Mouse (Mus musculus) MEL (cell line): ENCODE data around the gene Kcne2. TPM values are rescaled to one million over a fixed set of nuclear protein-coding genes. Genes with fewer than 3 reads are reported as not detected.

ENCODE experiments used
- DNase-seq: peaks from one replicate; pipeline ENCODE4 v3.0.0; 2011; ENCODE audit warnings: low read depth, low spot score
- H3K27ac ChIP-seq: 2 replicates; pipeline ENCODE4 v1.5.1; 2012; ENCODE audit warnings: low read depth, mild to moderate bottlenecking, control low read depth, low read length, moderate library complexity; ENCODE audit not compliant: control insufficient read depth
- H3K27me3 ChIP-seq, 2 experiments: fragments of 150-350 bp in 1 of 2; sonication (generic) in 1 of 2; 2 replicates each; pipeline ENCODE4 v1.6.1; 2012; ENCODE audit warnings: low read length in 2 of 2, mild to moderate bottlenecking in 2 of 2, improper control_type of control experiment in 1 of 2, moderate library complexity in 1 of 2; ENCODE audit not compliant: insufficient read depth in 2 of 2, control insufficient read depth in 1 of 2
- H3K36me3 ChIP-seq, 2 experiments: 2 replicates each; pipeline ENCODE4 v1.6.1; 2012 to 2014; ENCODE audit warnings: low read length in 2 of 2, improper control_type of control experiment in 1 of 2, inconsistent platforms in 1 of 2, mild to moderate bottlenecking in 1 of 2; ENCODE audit not compliant: insufficient read depth in 2 of 2, control insufficient read depth in 1 of 2
- H3K4me1 ChIP-seq, 2 experiments: fragments of 150-350 bp in 1 of 2; sonication (generic) in 1 of 2; 2 replicates each; pipeline ENCODE4 v1.6.1; 2012; ENCODE audit warnings: low read length in 2 of 2, improper control_type of control experiment in 1 of 2, mild to moderate bottlenecking in 1 of 2; ENCODE audit not compliant: insufficient read depth in 2 of 2, control insufficient read depth in 1 of 2
- H3K4me3 ChIP-seq, 2 experiments: fragments of 150-350 bp in 1 of 2; sonication (generic) in 1 of 2; 2 replicates each; pipeline ENCODE4 v1.5.1; 2012; ENCODE audit warnings: low read depth in 2 of 2, low read length in 2 of 2, mild to moderate bottlenecking in 2 of 2, moderate library complexity in 2 of 2, control low read depth in 1 of 2, improper control_type of control experiment in 1 of 2; ENCODE audit not compliant: control insufficient read depth in 1 of 2, insufficient read depth in 1 of 2
- H3K79me2 ChIP-seq: 2 replicates; pipeline ENCODE4 v1.6.1; 2012; ENCODE audit warnings: mild to moderate bottlenecking, low read length, moderate library complexity; ENCODE audit not compliant: control insufficient read depth, poor library complexity, insufficient read depth
- H3K9ac ChIP-seq: 2 replicates; pipeline ENCODE4 v1.6.1; 2012; ENCODE audit warnings: low read depth, mild to moderate bottlenecking, control low read depth, low read length, moderate library complexity; ENCODE audit not compliant: control insufficient read depth, poor library complexity, severe bottlenecking
- H3K9me3 ChIP-seq: fragments of 150-350 bp; sonication (generic); replicated peaks from 2 replicates; pipeline ENCODE4 v1.6.1; 2012; ENCODE audit warnings: mild to moderate bottlenecking, low read length, improper control_type of control experiment, moderate library complexity; ENCODE audit not compliant: insufficient read depth
- BHLHE40 ChIP-seq: IDR thresholded peaks from 2 replicates; pipeline ENCODE4 v1.6.1; 2012; ENCODE audit warnings: low read depth, mild to moderate bottlenecking, inconsistent platforms, low read length, improper control_type of control experiment, borderline replicate concordance
- CHD1 ChIP-seq: IDR thresholded peaks from 2 replicates; pipeline ENCODE4 v1.6.1; 2012; ENCODE audit warnings: low read depth, mild to moderate bottlenecking, inconsistent platforms, low read length, improper control_type of control experiment
- CHD2 ChIP-seq: IDR thresholded peaks from 2 replicates; pipeline ENCODE4 v1.6.1; 2011; ENCODE audit warnings: low read length, improper control_type of control experiment
- CTCF ChIP-seq, 3 experiments: IDR thresholded peaks in 2 of 3; conservative IDR thresholded peaks in 1 of 3; 2 replicates each; pipeline ENCODE4 v1.5.1; 2011 to 2012; ENCODE audit warnings: low read length in 3 of 3, low read depth in 2 of 3, mild to moderate bottlenecking in 2 of 3, improper control_type of control experiment in 1 of 3, inconsistent platforms in 1 of 3, mixed read lengths in 1 of 3, moderate library complexity in 1 of 3; ENCODE audit not compliant: control insufficient read depth in 1 of 3, insufficient read depth in 1 of 3, poor library complexity in 1 of 3, severe bottlenecking in 1 of 3
- E2F4 ChIP-seq: IDR thresholded peaks from 2 replicates; pipeline ENCODE4 v1.6.1; 2011; ENCODE audit warnings: low read depth, low read length, improper control_type of control experiment, borderline replicate concordance
- ELF1 ChIP-seq: IDR thresholded peaks from 2 replicates; pipeline ENCODE4 v1.6.1; 2014; ENCODE audit warnings: low read depth, mild to moderate bottlenecking, inconsistent platforms, low read length, improper control_type of control experiment, moderate library complexity
- JUND ChIP-seq: IDR thresholded peaks from 2 replicates; pipeline ENCODE4 v1.6.1; 2011; ENCODE audit warnings: low read depth, mild to moderate bottlenecking, improper control_type of control experiment, low read length
- KAT2A ChIP-seq: conservative IDR thresholded peaks from 2 replicates; pipeline ENCODE4 v1.6.1; 2012; ENCODE audit warnings: low read depth, low read length, improper control_type of control experiment, inconsistent platforms
- MAX ChIP-seq: IDR thresholded peaks from 2 replicates; pipeline ENCODE4 v1.6.1; 2011; ENCODE audit warnings: low read length, improper control_type of control experiment
- MXI1 ChIP-seq: IDR thresholded peaks from 2 replicates; pipeline ENCODE4 v1.6.1; 2011; ENCODE audit warnings: mild to moderate bottlenecking, low read depth, low read length, improper control_type of control experiment
- NRF1 ChIP-seq: IDR thresholded peaks from 2 replicates; pipeline ENCODE4 v1.6.1; 2014; ENCODE audit warnings: low read depth, mild to moderate bottlenecking, inconsistent platforms, low read length, improper control_type of control experiment, moderate library complexity; ENCODE audit not compliant: poor library complexity, insufficient read depth, severe bottlenecking
- POLR2A ChIP-seq, 2 experiments: IDR thresholded peaks; 2 replicates each; pipeline ENCODE4 v1.6.1; 2011 to 2012; ENCODE audit warnings: low read length in 2 of 2, mild to moderate bottlenecking in 2 of 2, control low read depth in 1 of 2, improper control_type of control experiment in 1 of 2, low read depth in 1 of 2, moderate library complexity in 1 of 2; ENCODE audit not compliant: control insufficient read depth in 1 of 2, insufficient read depth in 1 of 2, poor library complexity in 1 of 2
- POLR2AphosphoS2 ChIP-seq: IDR thresholded peaks from 2 replicates; pipeline ENCODE4 v1.6.1; 2011; ENCODE audit warnings: low read length, improper control_type of control experiment
- RAD21 ChIP-seq: IDR thresholded peaks from 2 replicates; pipeline ENCODE4 v1.6.1; 2011; ENCODE audit warnings: mild to moderate bottlenecking, low read depth, low read length, improper control_type of control experiment
- TAL1 ChIP-seq: IDR thresholded peaks from 2 replicates; pipeline ENCODE4 v1.6.1; 2012; ENCODE audit warnings: mild to moderate bottlenecking, inconsistent platforms, low read length, moderate library complexity, mixed read lengths
- TCF12 ChIP-seq: IDR thresholded peaks from 2 replicates; pipeline ENCODE4 v1.6.1; 2014; ENCODE audit warnings: low read depth, mild to moderate bottlenecking, inconsistent platforms, low read length, improper control_type of control experiment, moderate library complexity
- ZC3H11A ChIP-seq: IDR thresholded peaks from 2 replicates; pipeline ENCODE4 v1.6.1; 2012; ENCODE audit warnings: low read depth, mild to moderate bottlenecking, inconsistent platforms, low read length, improper control_type of control experiment
- ZKSCAN1 ChIP-seq: IDR thresholded peaks from 2 replicates; pipeline ENCODE4 v1.6.1; 2012; ENCODE audit warnings: low read depth, mild to moderate bottlenecking, inconsistent platforms, low read length, improper control_type of control experiment, moderate library complexity
- ZNF384 ChIP-seq: IDR thresholded peaks from 2 replicates; pipeline ENCODE4 v1.6.1; 2012; ENCODE audit warnings: low read depth, mild to moderate bottlenecking, inconsistent platforms, low read length, improper control_type of control experiment
- polyA plus RNA-seq, 2 experiments: library from polyadenylated mRNA; stranded (reverse) in 1 of 2; unstranded in 1 of 2; fragments of >175 nt in 1 of 2; fragments of >200 nt in 1 of 2; gene quantifications; 2 replicates each; pipeline versions ENCODE4 v1.2.1 to v1.2.4; 2012; ENCODE audit warnings: low replicate concordance in 2 of 2, low read depth in 1 of 2; ENCODE audit not compliant: insufficient read length in 2 of 2, insufficient read depth in 1 of 2, missing spikeins in 1 of 2
- total RNA-seq: library from RNA; depleted of rRNA; stranded (reverse); fragments of 300-350 nt; gene quantifications from 2 replicates; pipeline ENCODE4 v1.2.3, GENCODE M21; 2012

The Kcne2 gene
- total and polyA plus RNA-seq, 3 experiments = 0.06 TPM; not detected in 2

DNA sequence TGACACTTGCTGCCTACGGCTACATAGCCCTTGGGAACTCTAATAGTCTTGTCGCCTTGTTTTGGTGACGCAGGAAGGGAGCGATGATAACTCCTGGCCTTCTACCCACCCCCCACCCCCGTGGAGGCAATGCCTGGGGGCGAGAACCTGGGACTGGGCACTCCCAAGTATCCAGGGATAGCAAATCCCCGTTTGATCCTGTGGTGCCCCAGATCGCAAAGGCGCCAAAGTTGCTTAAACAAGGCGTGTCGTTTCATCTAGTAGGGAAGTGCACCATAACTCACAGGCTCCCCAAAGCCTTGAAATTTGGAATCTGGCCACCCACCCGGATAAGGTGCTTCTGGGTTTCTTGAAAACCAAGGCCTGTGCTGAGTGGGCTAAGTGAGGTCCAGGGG lies 9.2 kb downstream of the Kcne2 start:
- H3K9ac ChIP-seq = peak overlapping the region; percentile 67
- no peak for DNase-seq
- peaks cover under 1 to 4% of the 10 kb centered on the region in 2 experiments; a peak in 3 of 4 replicates for H3K27me3 ChIP-seq
- H3K4me1 ChIP-seq = peaks cover 0 to 14% of the 10 kb centered on the region in 2 experiments; a peak in 1 of 4 replicates
- TF ChIP-seq E2F4 (0 out of 2 replicates have a peak, but pooled peaks have one; percentile 30), POLR2AphosphoS2 (no peak), MXI1 (peak; percentile 45; the same call in 1 of the 2 replicates), TCF12 (no peak), BHLHE40 (no peak), CTCF (IDR thresholded peaks at IDR 0.05 in 2 of 3, conservative IDR thresholded peaks at IDR 0.05 in 1 of 3; ENCODE audit: control insufficient read depth in 1 of 3, insufficient read depth in 1 of 3, low read depth in 2 of 3, low read length in 3 of 3, poor library complexity in 1 of 3, severe bottlenecking in 1 of 3) (no peak), MAX (0 out of 2 replicates have a peak, but pooled peaks have one; percentile 7), ELF1 (no peak)
- TF ChIP-seq, all 39 proteins: peak for 3
- H3K79me2 ChIP-seq = peaks cover 3% of the 10 kb centered on the region; the same call in 1 of the 2 replicates
- no peaks in the 10 kb centered on the region for H3K9me3 ChIP-seq
- peaks cover 0 to 9% of the 10 kb centered on the region in 2 experiments; a peak in 2 of 4 replicates for H3K36me3 ChIP-seq
- H3K4me3 ChIP-seq = peak overlapping the region; percentile 73 to 85
- H3K27ac ChIP-seq = peak overlapping the region; percentile 15; the same call in 1 of the 2 replicates

DNA sequence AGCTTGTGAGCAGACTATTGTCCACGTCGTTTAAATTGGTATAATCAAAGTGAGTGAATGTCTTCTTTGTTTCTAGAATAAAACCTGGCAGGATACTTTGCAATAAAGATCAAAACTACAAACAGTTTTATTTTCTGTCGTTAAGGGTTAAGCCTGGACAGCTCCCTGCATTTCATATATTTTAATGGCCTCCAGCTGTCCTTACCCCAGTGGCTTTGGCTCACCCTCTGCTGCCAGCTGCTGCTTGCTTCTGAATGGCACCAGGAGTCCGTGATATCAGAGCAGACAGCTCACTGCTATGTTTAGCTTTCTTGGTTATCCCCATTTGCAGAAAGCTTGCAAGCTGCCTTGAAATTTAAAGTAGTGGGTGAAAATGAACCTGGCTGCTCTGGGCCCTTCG lies 9.8 kb downstream of the Kcne2 start:
- peaks cover 3% of the 10 kb centered on the region; the same call in 1 of the 2 replicates for H3K79me2 ChIP-seq
- H3K36me3 ChIP-seq = peaks cover under 1 to 9% of the 10 kb centered on the region in 2 experiments; a peak in 3 of 4 replicates
- H3K4me1 ChIP-seq = peaks cover 0 to 14% of the 10 kb centered on the region in 2 experiments; a peak in 1 of 4 replicates
- peak overlapping the region; percentile 67 for H3K9ac ChIP-seq
- H3K9me3 ChIP-seq = no peaks in the 10 kb centered on the region
- peaks cover 0 to 1% of the 10 kb centered on the region in 2 experiments; a peak in 1 of 4 replicates for H3K27me3 ChIP-seq
- H3K27ac ChIP-seq = no peak overlapping the region
- no peak for TF ChIP-seq RAD21
- TF ChIP-seq KAT2A = no peak
- peak; percentile 40 for DNase-seq
- H3K4me3 ChIP-seq = peak overlapping the region; percentile 73 to 85

GRCm38 (mm10) chr16:92302506-92302905 lies 10.3 kb downstream of the Kcne2 start:
- Histone ChIP-seq H3K9me3 (no peaks in the 10 kb centered on the region), H3K79me2 (peaks cover 3% of the 10 kb centered on the region; the same call in 1 of the 2 replicates), H3K4me1 (peaks cover 0 to 14% of the 10 kb centered on the region in 2 experiments; a peak in 1 of 4 replicates), H3K36me3 (peaks cover 2 to 9% of the 10 kb centered on the region in 2 experiments; a peak in 3 of 4 replicates), H3K4me3 (peak overlapping the region in 1 of 2 experiments; percentile 85; a peak in 2 of 4 replicates), H3K9ac (no peak overlapping the region; the same call in 1 of the 2 replicates), H3K27ac (no peak overlapping the region), H3K27me3 (peaks cover 0 to 1% of the 10 kb centered on the region in 2 experiments; a peak in 1 of 4 replicates)
- TF ChIP-seq POLR2A (IDR thresholded peaks at IDR 0.05; ENCODE audit: control insufficient read depth in 1 of 2, insufficient read depth in 1 of 2, low read depth in 1 of 2, low read length in 2 of 2, poor library complexity in 1 of 2) (no peak), TCF12 (no peak), NRF1 (no peak), ZC3H11A (no peak), CHD2 (no peak), ZKSCAN1 (no peak), RAD21 (no peak), CTCF (IDR thresholded peaks at IDR 0.05 in 2 of 3, conservative IDR thresholded peaks at IDR 0.05 in 1 of 3; ENCODE audit: control insufficient read depth in 1 of 3, insufficient read depth in 1 of 3, low read depth in 2 of 3, low read length in 3 of 3, poor library complexity in 1 of 3, severe bottlenecking in 1 of 3) (no peak), TAL1 (no peak), ZNF384 (no peak), POLR2AphosphoS2 (no peak), JUND (no peak), CHD1 (no peak)
- peak; percentile 10 for DNase-seq
